ENCODE assay signal across 24 mouse cellular contexts in genomic region chr4:14147102-14147501, GRCm38 (mm10).
"Had no signal": no experiment of that assay in that cellular context is flagged by ENCODE, and none has a peak within 500 bp of the region (broad histone marks: within the 10 kb centered on the region; RNA-seq: fewer than 3 reads in every experiment).

No protein-coding gene starts in this region.

- H3K9me3 ChIP-seq: heart, embryonic 10.5 days; heart, embryonic 12.5 days; hindbrain, embryonic 13.5 days; intestine, embryonic 15.5 days; limb, embryonic 10.5 days; limb, embryonic 12.5 days had no signal

- H3K9ac ChIP-seq: heart, embryonic 12.5 days; hindbrain, embryonic 13.5 days; intestine, embryonic 15.5 days; limb, embryonic 12.5 days had no signal

- H3K4me1 ChIP-seq: heart, embryonic 10.5 days; heart, embryonic 12.5 days; hindbrain, embryonic 13.5 days; intestine, embryonic 15.5 days had no signal

- H3K27me3 ChIP-seq: heart, embryonic 12.5 days; hindbrain, embryonic 13.5 days; intestine, embryonic 15.5 days; limb, embryonic 12.5 days had no signal

- DNase-seq: gastrocnemius, adult 2 months; gastrocnemius, postnatal 10 days; gastrocnemius, postnatal 25 days; heart, adult 18-20 months; heart, postnatal 10 days; heart, postnatal 4 days; kidney, adult 18-20 months; kidney, adult 8-10 months; kidney, postnatal 10 days; kidney, postnatal 25 days; kidney, postnatal 4 days; liver had no signal

- H3K27ac ChIP-seq: gastrocnemius, adult 2 months; heart, embryonic 10.5 days; hindbrain, embryonic 13.5 days; intestine, embryonic 15.5 days; layer of hippocampus, adult 2 months; left cerebral cortex, adult 2 months; limb, embryonic 10.5 days; limb, embryonic 12.5 days had no signal

- ATAC-seq: hindbrain, embryonic 16.5 days; inflammation-experienced regulatory T-cells, adult 6 months; intestine, embryonic 15.5 days; intestine, postnatal 0 days had no signal

- H3K4me3 ChIP-seq: gastrocnemius, adult 2 months; heart, embryonic 10.5 days; heart, embryonic 12.5 days; hindbrain, embryonic 13.5 days; intestine, embryonic 15.5 days; layer of hippocampus, adult 2 months; left cerebral cortex, adult 2 months; limb, embryonic 10.5 days; limb, embryonic 12.5 days had no signal

- H3K36me3 ChIP-seq: heart, embryonic 10.5 days; heart, embryonic 12.5 days; hindbrain, embryonic 13.5 days; intestine, embryonic 15.5 days; limb, embryonic 10.5 days; limb, embryonic 12.5 days had no signal

- H3K4me2 ChIP-seq: heart, embryonic 12.5 days; hindbrain, embryonic 13.5 days; intestine, embryonic 15.5 days; limb, embryonic 12.5 days; liver, embryonic 11.5 days had no signal
